Mouse (Mus musculus): ENCODE results near the gene Zswim2.
"Not testable (repeated sequence)": the region's sequence is repeated elsewhere in the genome, so short reads cannot be mapped to it uniquely, and the experiment has no call there.

Gene Zswim2

DNA sequence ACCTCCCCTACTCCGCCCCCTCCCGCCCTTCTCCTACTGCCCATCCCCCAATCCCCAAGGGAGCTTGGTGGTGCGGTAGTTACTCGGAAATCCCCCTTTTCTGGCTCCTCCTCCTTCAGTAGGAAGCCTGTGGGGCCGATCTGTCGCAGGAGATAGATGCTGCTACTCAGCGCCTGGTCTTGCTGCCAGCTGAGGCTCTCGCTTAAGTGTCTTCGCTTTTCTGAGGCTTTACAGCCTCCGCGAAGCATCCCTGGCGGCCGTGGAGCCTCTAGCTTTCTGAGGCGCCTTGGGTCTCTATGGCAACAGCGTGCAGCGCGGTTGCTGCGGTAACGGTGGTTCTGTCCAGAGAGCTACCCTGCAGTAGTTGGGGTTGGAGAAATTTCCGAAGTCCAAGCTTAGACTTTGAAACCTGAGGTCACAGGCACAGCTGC, at the start of gene Zswim2:
Gene Zswim2, minus strand, starts transcription at position 298 of the 431 bp plus-strand sequence.
- DNase-seq (ENCODE audit: low read depth, low spot score) = peak; percentile 81

DNA sequence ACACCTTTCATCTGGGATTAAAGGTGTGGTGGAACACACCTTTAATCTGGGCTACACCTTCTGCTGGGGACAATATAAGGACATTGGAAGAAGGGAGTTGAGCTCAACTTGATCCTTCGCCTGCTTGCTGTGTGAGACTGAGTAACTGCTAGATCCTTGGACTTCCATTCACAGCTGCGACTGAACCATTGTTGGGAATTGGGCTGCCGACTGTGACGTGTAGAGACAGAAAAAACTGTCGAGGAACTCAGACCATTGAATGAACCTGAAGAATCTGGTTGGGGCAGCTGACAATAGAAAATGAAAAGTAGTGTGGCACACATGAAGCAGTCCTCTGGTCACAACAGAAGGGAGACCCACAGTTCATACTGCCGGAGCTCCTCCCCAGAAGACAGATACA, 49.2 kb upstream of the Zswim2 start, which contains the start of gene Gm13691:
Gene Gm13691, plus strand, starts transcription at position 301 of the 400 bp plus-strand sequence.
- DNase-seq (ENCODE audit: low read depth, low spot score) = not testable (repeated sequence)

DNA sequence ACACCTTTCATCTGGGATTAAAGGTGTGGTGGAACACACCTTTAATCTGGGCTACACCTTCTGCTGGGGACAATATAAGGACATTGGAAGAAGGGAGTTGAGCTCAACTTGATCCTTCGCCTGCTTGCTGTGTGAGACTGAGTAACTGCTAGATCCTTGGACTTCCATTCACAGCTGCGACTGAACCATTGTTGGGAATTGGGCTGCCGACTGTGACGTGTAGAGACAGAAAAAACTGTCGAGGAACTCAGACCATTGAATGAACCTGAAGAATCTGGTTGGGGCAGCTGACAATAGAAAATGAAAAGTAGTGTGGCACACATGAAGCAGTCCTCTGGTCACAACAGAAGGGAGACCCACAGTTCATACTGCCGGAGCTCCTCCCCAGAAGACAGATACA, 43.4 kb upstream of the Zswim2 start, which contains the start of gene Gm13697:
Gene Gm13697, plus strand, starts transcription at position 301 of the 400 bp plus-strand sequence.
- not testable (repeated sequence) for DNase-seq (ENCODE audit: low read depth, low spot score)

DNA sequence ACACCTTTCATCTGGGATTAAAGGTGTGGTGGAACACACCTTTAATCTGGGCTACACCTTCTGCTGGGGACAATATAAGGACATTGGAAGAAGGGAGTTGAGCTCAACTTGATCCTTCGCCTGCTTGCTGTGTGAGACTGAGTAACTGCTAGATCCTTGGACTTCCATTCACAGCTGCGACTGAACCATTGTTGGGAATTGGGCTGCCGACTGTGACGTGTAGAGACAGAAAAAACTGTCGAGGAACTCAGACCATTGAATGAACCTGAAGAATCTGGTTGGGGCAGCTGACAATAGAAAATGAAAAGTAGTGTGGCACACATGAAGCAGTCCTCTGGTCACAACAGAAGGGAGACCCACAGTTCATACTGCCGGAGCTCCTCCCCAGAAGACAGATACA, 37.6 kb upstream of the Zswim2 start, which contains the start of gene Gm13694:
Gene Gm13694, plus strand, starts transcription at position 301 of the 400 bp plus-strand sequence.
- DNase-seq (ENCODE audit: low read depth, low spot score) = not testable (repeated sequence)

DNA sequence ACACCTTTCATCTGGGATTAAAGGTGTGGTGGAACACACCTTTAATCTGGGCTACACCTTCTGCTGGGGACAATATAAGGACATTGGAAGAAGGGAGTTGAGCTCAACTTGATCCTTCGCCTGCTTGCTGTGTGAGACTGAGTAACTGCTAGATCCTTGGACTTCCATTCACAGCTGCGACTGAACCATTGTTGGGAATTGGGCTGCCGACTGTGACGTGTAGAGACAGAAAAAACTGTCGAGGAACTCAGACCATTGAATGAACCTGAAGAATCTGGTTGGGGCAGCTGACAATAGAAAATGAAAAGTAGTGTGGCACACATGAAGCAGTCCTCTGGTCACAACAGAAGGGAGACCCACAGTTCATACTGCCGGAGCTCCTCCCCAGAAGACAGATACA, 31.8 kb upstream of the Zswim2 start, which contains the start of gene Gm13696:
Gene Gm13696, plus strand, starts transcription at position 301 of the 400 bp plus-strand sequence.
- not testable (repeated sequence) for DNase-seq (ENCODE audit: low read depth, low spot score)

DNA sequence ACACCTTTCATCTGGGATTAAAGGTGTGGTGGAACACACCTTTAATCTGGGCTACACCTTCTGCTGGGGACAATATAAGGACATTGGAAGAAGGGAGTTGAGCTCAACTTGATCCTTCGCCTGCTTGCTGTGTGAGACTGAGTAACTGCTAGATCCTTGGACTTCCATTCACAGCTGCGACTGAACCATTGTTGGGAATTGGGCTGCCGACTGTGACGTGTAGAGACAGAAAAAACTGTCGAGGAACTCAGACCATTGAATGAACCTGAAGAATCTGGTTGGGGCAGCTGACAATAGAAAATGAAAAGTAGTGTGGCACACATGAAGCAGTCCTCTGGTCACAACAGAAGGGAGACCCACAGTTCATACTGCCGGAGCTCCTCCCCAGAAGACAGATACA, 26.0 kb upstream of the Zswim2 start, which contains the start of gene Gm13695:
Gene Gm13695, plus strand, starts transcription at position 301 of the 400 bp plus-strand sequence.
- DNase-seq (ENCODE audit: low read depth, low spot score) = not testable (repeated sequence)

DNA sequence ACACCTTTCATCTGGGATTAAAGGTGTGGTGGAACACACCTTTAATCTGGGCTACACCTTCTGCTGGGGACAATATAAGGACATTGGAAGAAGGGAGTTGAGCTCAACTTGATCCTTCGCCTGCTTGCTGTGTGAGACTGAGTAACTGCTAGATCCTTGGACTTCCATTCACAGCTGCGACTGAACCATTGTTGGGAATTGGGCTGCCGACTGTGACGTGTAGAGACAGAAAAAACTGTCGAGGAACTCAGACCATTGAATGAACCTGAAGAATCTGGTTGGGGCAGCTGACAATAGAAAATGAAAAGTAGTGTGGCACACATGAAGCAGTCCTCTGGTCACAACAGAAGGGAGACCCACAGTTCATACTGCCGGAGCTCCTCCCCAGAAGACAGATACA, 20.2 kb upstream of the Zswim2 start, which contains the start of gene Gm13693:
Gene Gm13693, plus strand, starts transcription at position 301 of the 400 bp plus-strand sequence.
- DNase-seq (ENCODE audit: low read depth, low spot score) = not testable (repeated sequence)

DNA sequence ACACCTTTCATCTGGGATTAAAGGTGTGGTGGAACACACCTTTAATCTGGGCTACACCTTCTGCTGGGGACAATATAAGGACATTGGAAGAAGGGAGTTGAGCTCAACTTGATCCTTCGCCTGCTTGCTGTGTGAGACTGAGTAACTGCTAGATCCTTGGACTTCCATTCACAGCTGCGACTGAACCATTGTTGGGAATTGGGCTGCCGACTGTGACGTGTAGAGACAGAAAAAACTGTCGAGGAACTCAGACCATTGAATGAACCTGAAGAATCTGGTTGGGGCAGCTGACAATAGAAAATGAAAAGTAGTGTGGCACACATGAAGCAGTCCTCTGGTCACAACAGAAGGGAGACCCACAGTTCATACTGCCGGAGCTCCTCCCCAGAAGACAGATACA, 14.4 kb upstream of the Zswim2 start, which contains the start of gene Gm13698:
Gene Gm13698, plus strand, starts transcription at position 301 of the 400 bp plus-strand sequence.
- DNase-seq (ENCODE audit: low read depth, low spot score) = not testable (repeated sequence)

DNA sequence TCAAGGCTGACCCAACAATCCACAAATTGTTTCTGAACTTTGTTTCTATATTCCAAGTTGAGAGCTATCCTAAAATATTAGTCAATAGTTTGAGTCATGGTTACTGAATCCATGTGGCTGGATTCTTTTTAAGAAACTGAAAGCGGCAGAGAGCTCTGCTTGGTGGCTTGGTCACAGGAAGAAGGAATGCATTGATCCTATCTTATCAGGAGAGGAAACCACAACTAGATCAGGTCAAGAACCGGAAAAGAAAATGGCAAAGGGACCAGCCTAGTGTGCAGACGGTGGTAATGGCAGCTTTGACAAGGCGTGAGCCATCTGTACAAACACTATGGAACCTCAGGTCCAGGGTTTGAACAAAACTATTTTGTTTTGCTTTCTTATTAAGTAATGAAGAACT, 764 bp upstream of the Zswim2 start:
- no peak for DNase-seq (ENCODE audit: low read depth, low spot score)

DNA sequence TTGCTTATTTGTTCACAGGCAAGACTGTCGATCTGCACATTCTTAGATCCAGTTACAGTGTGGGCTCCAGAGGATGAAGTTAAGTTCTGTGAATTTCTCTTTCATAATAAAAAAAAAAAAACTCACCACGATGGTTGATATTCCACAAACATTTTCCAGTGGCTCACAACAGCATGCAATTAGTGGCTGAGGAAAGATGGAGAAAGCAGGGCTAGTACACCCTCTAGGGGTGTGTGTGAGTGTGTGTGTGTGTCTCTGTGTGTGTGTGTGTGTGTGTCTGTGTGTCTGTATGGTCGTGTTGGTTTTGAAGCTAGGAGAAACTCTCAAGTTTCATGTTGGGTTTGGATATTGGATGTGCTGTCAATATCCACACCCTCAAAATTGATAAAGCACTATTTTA, 350 bp upstream of the Zswim2 start:
- DNase-seq (ENCODE audit: low read depth, low spot score) = no peak

DNA sequence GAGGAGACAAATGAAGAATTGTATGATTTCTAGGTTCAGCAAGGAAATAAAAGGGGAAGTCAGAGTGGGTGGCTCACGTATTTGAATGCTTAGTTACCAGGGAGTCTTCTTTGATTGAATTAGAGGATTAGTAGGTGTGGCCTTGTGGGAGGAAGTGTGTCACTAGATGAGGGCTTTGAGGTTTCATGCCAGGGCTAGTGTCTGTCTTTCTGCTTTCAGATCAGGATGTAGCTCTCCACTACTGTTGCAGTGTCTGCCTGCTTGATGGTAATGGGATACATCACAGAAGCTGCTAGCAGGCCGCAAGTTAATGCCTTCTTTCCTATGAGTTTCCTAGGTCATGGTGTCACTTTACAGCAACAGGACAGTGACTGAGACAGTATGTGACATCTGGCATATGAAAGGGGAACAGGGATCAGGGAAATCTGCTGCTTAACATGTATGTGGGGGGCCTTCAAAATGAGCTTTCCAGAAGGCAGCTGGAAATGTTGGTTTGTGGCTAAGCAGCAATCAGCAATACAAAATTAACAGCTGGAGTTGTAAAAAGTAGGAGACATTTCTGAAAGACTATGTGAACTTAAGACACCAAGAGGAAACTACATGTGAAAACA, 11.4 kb downstream of the Zswim2 start:
- DNase-seq (ENCODE audit: low read depth, low spot score) = no peak

DNA sequence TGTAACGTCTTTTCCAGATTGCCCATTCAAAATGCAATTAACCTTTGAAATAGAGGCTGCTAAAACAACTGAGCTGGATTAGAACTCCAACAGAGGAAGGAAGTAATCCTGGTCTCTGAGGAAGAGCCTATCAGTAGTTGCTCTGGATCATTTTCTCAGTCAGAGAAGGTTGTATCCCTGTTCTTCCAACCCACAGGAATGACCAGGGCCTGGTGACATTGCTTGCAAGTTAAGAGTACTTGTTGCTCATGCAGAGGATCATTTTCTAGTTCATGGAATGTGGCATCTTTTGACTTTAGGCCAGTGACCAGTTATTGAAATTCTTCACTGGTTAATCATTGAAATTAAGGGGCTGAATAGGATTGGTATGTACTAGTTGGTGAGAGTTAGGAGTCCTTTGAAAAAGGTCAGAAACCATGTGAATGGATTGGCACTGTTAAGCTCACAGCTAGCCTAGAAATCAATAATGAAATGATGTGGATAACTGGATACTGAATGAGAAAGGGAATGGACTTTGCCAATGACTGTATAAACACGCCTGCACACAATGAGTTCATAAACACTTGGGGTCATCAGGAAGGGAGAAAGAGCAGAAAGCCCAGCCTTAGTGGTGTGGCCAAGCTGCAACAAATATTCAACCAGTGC, 39.0 kb downstream of the Zswim2 start:
- no peak for DNase-seq (ENCODE audit: low read depth, low spot score)

DNA sequence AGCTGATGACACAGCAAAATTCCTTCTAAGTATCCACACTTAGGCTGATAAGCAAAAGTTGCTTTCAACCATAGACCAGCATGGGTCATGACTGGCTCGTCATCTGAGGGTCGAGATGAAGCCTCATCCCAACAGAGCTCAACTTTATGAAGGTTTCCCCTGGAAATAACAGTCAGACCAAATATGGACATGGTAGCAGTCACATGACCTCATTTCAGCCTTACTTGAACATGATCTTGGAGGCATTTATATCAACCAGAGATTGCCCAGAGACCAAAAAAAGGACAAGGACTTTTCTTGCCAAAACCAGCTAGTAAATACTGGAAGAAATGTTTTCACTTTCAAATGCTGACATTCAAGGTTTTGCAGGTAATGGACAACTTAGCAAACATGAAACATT, 47.3 kb downstream of the Zswim2 start:
- no peak for DNase-seq (ENCODE audit: low read depth, low spot score)

DNA sequence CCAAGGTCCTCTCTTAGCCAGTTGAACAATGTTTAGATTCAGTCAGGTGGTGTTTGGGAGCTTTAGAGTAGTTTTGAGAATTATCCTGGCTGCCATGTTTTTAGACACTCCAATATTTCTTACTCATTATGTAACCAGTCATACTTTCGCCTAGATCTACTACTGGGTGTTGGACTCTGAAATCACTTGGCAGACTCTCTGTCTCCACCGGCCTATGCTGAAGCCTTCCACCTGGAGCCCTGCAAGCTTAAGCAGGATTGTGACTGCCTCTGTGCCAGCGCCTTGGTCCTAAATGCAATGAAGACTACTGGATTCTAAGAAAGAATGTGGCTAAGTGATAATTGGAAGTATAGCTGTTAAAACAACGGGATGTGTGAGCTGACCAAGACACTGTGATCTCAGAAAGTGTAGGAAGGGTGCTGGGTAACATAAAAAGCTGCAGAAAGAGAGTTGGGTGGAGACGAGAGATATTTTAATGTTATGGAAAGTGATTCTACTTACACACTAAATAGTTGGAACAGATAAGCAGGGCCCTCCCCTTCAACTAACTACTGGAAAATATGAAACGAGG, 57.1 kb downstream of the Zswim2 start:
- no peak for DNase-seq (ENCODE audit: low read depth, low spot score)

All from ES-CJ7 (cell line).